ENCODE assay signal across 8 mouse cellular contexts in genomic region chr9:121352131-121352606, GRCm38 (mm10). TPM values are rescaled to one million over a fixed set of nuclear protein-coding genes. Genes with fewer than 3 reads are reported as not detected.
DNase-seq lines count a peak whose midpoint lies in the region; ATAC-seq and TF ChIP-seq lines count a peak whose summit lies in the region.

No protein-coding gene starts in this region.

- no peak overlapping the region for H3K4me3 ChIP-seq in liver, postnatal 0 days (ENCODE audit: low read depth, low read length)
- H3K4me3 ChIP-seq in spleen, adult 2 months (ENCODE audit: extremely low read depth, insufficient read depth, insufficient read length) = no peak overlapping the region

- H3K9ac ChIP-seq in liver, postnatal 0 days (replicated peaks) = no peak overlapping the region

- peak; percentile 80 for TF ChIP-seq CTCF in liver, postnatal 0 days (IDR thresholded peaks at IDR 0.05; ENCODE audit: low read depth)
- peak; percentile 31; the same call in 1 of the 2 replicates for TF ChIP-seq CTCF in spleen, adult 2 months (IDR thresholded peaks at IDR 0.05; ENCODE audit: extremely low read depth, insufficient read depth, insufficient read length, insufficient replicate concordance)

- H3K4me2 ChIP-seq in liver, postnatal 0 days (ENCODE audit: low read depth, low read length) = peak overlapping the region; percentile 38; the same call in 1 of the 2 replicates

- no peaks in the 10 kb centered on the region for H3K27me3 ChIP-seq in liver, postnatal 0 days (ENCODE audit: insufficient read depth, low read length)
- H3K27me3 ChIP-seq in spleen, adult 2 months (ENCODE audit: control insufficient read depth, insufficient read depth, low read length) = no peaks in the 10 kb centered on the region

- H3K36me3 ChIP-seq in liver, postnatal 0 days (replicated peaks; ENCODE audit: insufficient read depth, low read length) = no peaks in the 10 kb centered on the region
- no peaks in the 10 kb centered on the region for H3K36me3 ChIP-seq in spleen, adult 2 months (ENCODE audit: control insufficient read depth, insufficient read depth, low read length)

- H3K4me1 ChIP-seq in liver, postnatal 0 days (ENCODE audit: insufficient read depth) = peaks cover 49% of the 10 kb centered on the region
- peaks cover 13% of the 10 kb centered on the region; the same call in 1 of the 2 replicates for H3K4me1 ChIP-seq in spleen, adult 2 months (ENCODE audit: control insufficient read depth, insufficient read depth, insufficient read length)

- intact Hi-C loops in heart, postnatal 36 days (cut with DNase I) = loop anchor here (1.0 kb wide), 1 partner anchor 68 kb away; no protein-coding TSS in a partner anchor

- no peak for TF ChIP-seq POLR2A in spleen, adult 2 months (IDR thresholded peaks at IDR 0.05; ENCODE audit: low read depth, low read length)

- H3K9me3 ChIP-seq in liver, postnatal 0 days (ENCODE audit: low read length) = no peaks in the 10 kb centered on the region

- peak; percentile 81 for ATAC-seq in liver, postnatal 0 days

- peak overlapping the region; percentile 44; the same call in 1 of the 2 replicates for H3K27ac ChIP-seq in liver, postnatal 0 days (ENCODE audit: low read depth)
- H3K27ac ChIP-seq in spleen, adult 2 months (ENCODE audit: insufficient read depth, low read length) = no peak overlapping the region

- WGBS in liver, postnatal 0 days (ENCODE audit: insufficient replicate concordance) = 7% methylated on average over 11 of the region's 11 CpGs
- 25% methylated on average over 11 of the region's 11 CpGs for WGBS in spleen, adult 2 months

- no peak for TF ChIP-seq EP300 in liver, postnatal 0 days (IDR thresholded peaks at IDR 0.05; ENCODE audit: low read depth)

- DNase-seq in cerebellum, postnatal 14 days = peak; percentile 61 to 81
- no peak for DNase-seq in cerebellum, adult 11-12 months
- peak; percentile 64 for DNase-seq in 416B (ENCODE audit: low read depth)
- peak; percentile 67 for DNase-seq in brain, adult 2 months (ENCODE audit: low read depth, low spot score)
- DNase-seq in heart, postnatal 36 days = peak; percentile 78 to 79
- peak; percentile 79 for DNase-seq in liver, postnatal 0 days
- DNase-seq in spleen, adult 2 months (ENCODE audit: low read depth in 1 of 2, low spot score in 2 of 2) = peak in 1 of 2 experiments; percentile 52
- DNase-seq in frontal cortex, postnatal 10 days (ENCODE audit: low spot score in 2 of 2) = no peak

RNA-seq across cellular contexts. Expression of gene Trak1, which starts 54.9 kb away (rescaled TPM):
- 100 to 1,000 TPM; 305 to 315 TPM for total RNA-seq in heart, postnatal 36 days (2021)
- polyA plus RNA-seq in liver, postnatal 0 days (2015; fragmentation: Nextera tagmentation; extraction: Ambion mirVana) = 4.9 and 5.1 TPM in 2 replicates
- 31.0 and 43.6 TPM in 2 replicates for polyA plus RNA-seq in spleen, adult 2 months (2012; rRNA removed)

Comparison
In these comparisons a context has a peak if more than half of its experiments do, and no peak if none do; other contexts are left out.
1. DNase-seq: peak in cerebellum, postnatal 14 days (2 of 2), 416B (single experiment), brain, adult 2 months (single experiment), heart, postnatal 36 days (2 of 2) and liver, postnatal 0 days (single experiment); none in cerebellum, adult 11-12 months (single experiment) and frontal cortex, postnatal 10 days (0 of 2).